Mouse (Mus musculus): ENCODE measurements at regions not wholly inside any gene's neighbourhood (a gene's known extent, or its start where the extent isn't known, plus 50 kb on each side); places are given as distances from the start of the nearest gene placed in this dataset.

DNA sequence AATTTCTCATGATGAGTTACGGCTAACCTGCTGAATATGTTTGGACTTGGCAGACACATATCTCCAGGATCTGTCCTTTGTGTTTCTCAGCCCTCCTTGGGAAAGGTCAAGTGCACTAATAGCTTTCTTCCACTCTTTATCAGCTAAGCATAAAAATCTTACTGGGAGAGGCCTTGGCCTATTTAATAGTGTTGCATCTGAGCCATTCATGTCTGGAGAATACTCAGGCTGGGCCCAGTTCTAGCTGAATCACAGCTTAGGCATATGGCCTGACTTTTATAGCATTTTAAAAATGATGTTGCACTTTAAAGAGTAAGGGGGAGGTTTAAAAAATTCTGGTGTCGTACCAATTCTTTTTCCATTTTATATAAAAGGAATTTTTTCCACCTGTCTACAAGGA is 166.4 kb upstream of the Tas2r134 start:
- TF ChIP-seq POLR2A (IDR thresholded peaks at IDR 0.05; ENCODE audit: borderline replicate concordance, extremely low read depth, low read depth, low read length) (no peak), CTCF (IDR thresholded peaks at IDR 0.05; ENCODE audit: insufficient read depth, low read length) (no peak)
- no peak overlapping the region for H3K4me3 ChIP-seq (replicated peaks; ENCODE audit: extremely low read depth, low read depth, low read length)
- 69% methylated on average over 2 of the region's 2 CpGs for WGBS
- DNase-seq, result no peak
- H3K4me1 ChIP-seq (ENCODE audit: control insufficient read depth, insufficient read depth, low read length), result no peaks in the 10 kb centered on the region

- 92% methylated on average over 2 of the region's 2 CpGs for WGBS
- DNase-seq, result no peak
These were observed 167.8 kb upstream of the Tas2r134 start for GRCm38 (mm10) chr2:51459486-51459885.

GRCm38 (mm10) chr2:51457717-51458116 is 169.6 kb upstream of the Tas2r134 start:
- Histone ChIP-seq H3K4me1 (ENCODE audit: control insufficient read depth, insufficient read depth, low read length) (no peaks in the 10 kb centered on the region), H3K4me3 (replicated peaks; ENCODE audit: extremely low read depth, low read depth, low read length) (no peak overlapping the region)
- 81% methylated on average over 2 of the region's 2 CpGs for WGBS
- TF ChIP-seq CTCF (IDR thresholded peaks at IDR 0.05; ENCODE audit: insufficient read depth, low read length) (no peak), POLR2A (IDR thresholded peaks at IDR 0.05; ENCODE audit: borderline replicate concordance, extremely low read depth, low read depth, low read length) (no peak)
- no peak for DNase-seq

More at GRCm38 (mm10) chr2:51459486-51459885, 167.8 kb upstream of the Tas2r134 start:
- H3K4me3 ChIP-seq (replicated peaks; ENCODE audit: extremely low read depth, low read depth, low read length), result no peak overlapping the region
- TF ChIP-seq CTCF (IDR thresholded peaks at IDR 0.05; ENCODE audit: insufficient read depth, low read length), result no peak
- TF ChIP-seq POLR2A (IDR thresholded peaks at IDR 0.05; ENCODE audit: borderline replicate concordance, extremely low read depth, low read depth, low read length), result no peak
- no peaks in the 10 kb centered on the region for H3K4me1 ChIP-seq (ENCODE audit: control insufficient read depth, insufficient read depth, low read length)

DNA sequence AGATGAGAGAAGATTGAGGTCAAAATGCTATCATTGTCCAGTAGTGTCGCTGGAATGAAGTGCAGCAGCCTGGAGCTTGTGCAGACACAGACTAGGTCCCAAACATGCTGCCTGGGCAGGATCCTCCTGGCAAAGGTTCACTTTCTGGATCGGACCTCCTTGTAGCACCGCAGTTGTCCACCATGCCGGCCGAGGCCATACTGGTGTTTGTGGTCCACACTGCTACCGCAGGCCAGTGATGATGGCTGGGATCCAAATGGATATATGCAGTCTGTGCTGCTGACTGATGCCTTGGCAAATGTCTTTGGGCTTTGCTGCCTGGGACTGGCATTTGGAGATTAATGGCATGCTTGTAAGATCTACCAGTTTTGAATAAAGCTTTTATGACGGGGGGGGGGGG is 174.5 kb upstream of the Tas2r134 start:
- DNase-seq, result no peak
- no peak for TF ChIP-seq POLR2A (IDR thresholded peaks at IDR 0.05; ENCODE audit: borderline replicate concordance, extremely low read depth, low read depth, low read length)
- TF ChIP-seq CTCF (IDR thresholded peaks at IDR 0.05; ENCODE audit: insufficient read depth, low read length), result no peak
- WGBS, result 69% methylated on average over 7 of the region's 7 CpGs
- H3K4me1 ChIP-seq (ENCODE audit: control insufficient read depth, insufficient read depth, low read length), result no peaks in the 10 kb centered on the region
- no peak overlapping the region for H3K4me3 ChIP-seq (replicated peaks; ENCODE audit: extremely low read depth, low read depth, low read length)

- no peak for TF ChIP-seq CTCF (IDR thresholded peaks at IDR 0.05; ENCODE audit: insufficient read depth, low read length)
- TF ChIP-seq POLR2A (IDR thresholded peaks at IDR 0.05; ENCODE audit: borderline replicate concordance, extremely low read depth, low read depth, low read length), result no peak
- no peaks in the 10 kb centered on the region for H3K4me1 ChIP-seq (ENCODE audit: control insufficient read depth, insufficient read depth, low read length)
- no peak for DNase-seq
- 90% methylated on average over 3 of the region's 3 CpGs for WGBS
- H3K4me3 ChIP-seq (replicated peaks; ENCODE audit: extremely low read depth, low read depth, low read length), result no peak overlapping the region
These were observed 179.2 kb upstream of the Tas2r134 start for GRCm38 (mm10) chr2:51448121-51448520.

DNA sequence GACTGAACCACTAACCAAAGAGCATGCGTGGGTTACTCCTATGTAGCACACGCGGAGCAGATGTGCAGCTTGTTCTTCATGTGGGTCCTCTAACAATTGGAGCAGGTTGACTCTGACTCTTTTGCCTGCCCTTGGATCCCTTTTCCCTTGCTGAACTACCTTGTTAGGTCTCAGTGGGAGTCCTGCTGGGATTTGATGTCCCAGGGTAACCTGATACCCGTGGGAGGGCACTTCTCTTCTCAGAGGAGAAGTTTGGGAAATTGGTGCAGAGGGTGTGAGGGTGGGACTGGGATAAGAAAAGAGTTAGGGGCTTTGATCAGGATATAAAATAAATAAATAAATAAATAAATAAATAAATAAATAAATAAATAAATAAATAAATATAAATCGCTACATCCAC is 179.7 kb upstream of the Tas2r134 start:
- H3K4me1 ChIP-seq (ENCODE audit: control insufficient read depth, insufficient read depth, low read length), result no peaks in the 10 kb centered on the region
- WGBS, result 93% methylated on average over 5 of the region's 5 CpGs
- TF ChIP-seq POLR2A (IDR thresholded peaks at IDR 0.05; ENCODE audit: borderline replicate concordance, extremely low read depth, low read depth, low read length), result no peak
- TF ChIP-seq CTCF (IDR thresholded peaks at IDR 0.05; ENCODE audit: insufficient read depth, low read length), result no peak

DNA sequence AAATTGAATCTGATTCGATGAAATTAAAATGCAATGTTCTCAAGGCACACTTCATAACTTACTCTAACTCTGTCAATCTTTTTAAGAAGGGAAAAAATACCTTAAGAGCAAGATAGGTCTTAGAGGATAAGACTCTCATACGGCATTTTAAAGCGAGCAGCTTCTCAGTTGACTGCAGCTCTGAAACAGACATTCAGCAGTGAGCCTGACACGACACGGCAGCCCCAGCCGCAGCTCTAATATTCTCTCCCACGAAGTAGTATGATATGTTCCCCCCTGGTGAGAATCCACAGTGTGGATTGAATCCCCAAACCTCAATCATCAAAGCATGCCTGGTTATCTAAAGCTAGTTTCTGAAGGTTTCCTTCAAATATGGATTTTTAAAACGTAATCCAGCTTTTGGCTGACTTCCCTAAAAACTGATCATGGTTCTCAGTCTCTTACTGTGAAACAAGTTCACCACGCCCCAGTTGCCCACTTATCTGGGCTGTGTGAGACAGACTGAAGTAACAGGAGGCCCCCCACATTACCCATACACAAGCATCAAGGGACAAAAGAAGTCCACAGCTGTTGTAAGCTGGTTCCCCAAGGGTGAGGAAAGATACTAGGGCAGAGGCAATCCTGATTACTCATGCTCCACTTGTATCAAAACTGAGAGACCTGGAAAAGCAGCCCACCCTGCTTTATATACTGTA is 182.8 kb upstream of the Tas2r134 start:
- 68% methylated on average over 9 of the region's 9 CpGs for WGBS
- Histone ChIP-seq H3K4me3 (replicated peaks; ENCODE audit: extremely low read depth, low read depth, low read length) (no peak overlapping the region), H3K4me1 (ENCODE audit: control insufficient read depth, insufficient read depth, low read length) (no peaks in the 10 kb centered on the region)
- no peak for DNase-seq
- no peak for TF ChIP-seq POLR2A (IDR thresholded peaks at IDR 0.05; ENCODE audit: borderline replicate concordance, extremely low read depth, low read depth, low read length)
- TF ChIP-seq CTCF (IDR thresholded peaks at IDR 0.05; ENCODE audit: insufficient read depth, low read length), result no peak

More for the DNA sequence above, 179.7 kb upstream of the Tas2r134 start:
- H3K4me3 ChIP-seq (replicated peaks; ENCODE audit: extremely low read depth, low read depth, low read length), result no peak overlapping the region
- DNase-seq, result no peak

GRCm38 (mm10) chr2:51443946-51444345 is 183.4 kb upstream of the Tas2r134 start:
- DNase-seq, result no peak
- H3K4me3 ChIP-seq (replicated peaks; ENCODE audit: extremely low read depth, low read depth, low read length), result no peak overlapping the region
- no peaks in the 10 kb centered on the region for H3K4me1 ChIP-seq (ENCODE audit: control insufficient read depth, insufficient read depth, low read length)
- 59% methylated on average over 3 of the region's 3 CpGs for WGBS
- TF ChIP-seq CTCF (IDR thresholded peaks at IDR 0.05; ENCODE audit: insufficient read depth, low read length), result no peak
- no peak for TF ChIP-seq POLR2A (IDR thresholded peaks at IDR 0.05; ENCODE audit: borderline replicate concordance, extremely low read depth, low read depth, low read length)

- 56% methylated on average over 1 of the region's 1 CpGs for WGBS
- Histone ChIP-seq H3K4me3 (replicated peaks; ENCODE audit: extremely low read depth, low read depth, low read length) (no peak overlapping the region), H3K4me1 (ENCODE audit: control insufficient read depth, insufficient read depth, low read length) (no peaks in the 10 kb centered on the region)
- DNase-seq, result no peak
- no peak for TF ChIP-seq POLR2A (IDR thresholded peaks at IDR 0.05; ENCODE audit: borderline replicate concordance, extremely low read depth, low read depth, low read length)
These were observed 188.3 kb upstream of the Tas2r134 start for GRCm38 (mm10) chr2:51439047-51439446.

DNA sequence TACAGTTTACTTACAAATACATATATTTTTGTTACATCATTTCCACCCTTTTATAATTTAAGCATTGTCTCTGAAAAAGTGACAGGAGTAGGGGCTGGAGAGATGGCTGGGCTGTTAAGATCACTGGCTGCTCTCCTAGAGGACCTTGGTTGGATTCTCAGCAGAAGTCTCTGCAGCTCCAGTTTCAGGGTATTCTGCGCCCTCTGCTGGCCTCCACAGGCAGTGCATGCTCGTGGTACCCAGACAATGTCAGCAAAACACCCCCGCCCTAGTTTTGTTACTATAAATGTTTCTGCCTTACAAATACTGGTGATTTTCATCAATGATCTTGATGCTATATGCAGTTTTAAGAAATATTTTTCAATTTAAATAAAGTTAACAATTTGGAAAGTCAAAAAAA is 190.7 kb upstream of the Tas2r134 start:
- Histone ChIP-seq H3K4me3 (replicated peaks; ENCODE audit: extremely low read depth, low read depth, low read length) (no peak overlapping the region), H3K4me1 (ENCODE audit: control insufficient read depth, insufficient read depth, low read length) (no peaks in the 10 kb centered on the region)
- 57% methylated on average over 3 of the region's 3 CpGs for WGBS
- TF ChIP-seq CTCF (IDR thresholded peaks at IDR 0.05; ENCODE audit: insufficient read depth, low read length) (peak; percentile 59), POLR2A (IDR thresholded peaks at IDR 0.05; ENCODE audit: borderline replicate concordance, extremely low read depth, low read depth, low read length) (no peak)
- DNase-seq, result peak; percentile 4
